16 mouse cellular contexts compared by ENCODE assay signal in the genomic region with DNA sequence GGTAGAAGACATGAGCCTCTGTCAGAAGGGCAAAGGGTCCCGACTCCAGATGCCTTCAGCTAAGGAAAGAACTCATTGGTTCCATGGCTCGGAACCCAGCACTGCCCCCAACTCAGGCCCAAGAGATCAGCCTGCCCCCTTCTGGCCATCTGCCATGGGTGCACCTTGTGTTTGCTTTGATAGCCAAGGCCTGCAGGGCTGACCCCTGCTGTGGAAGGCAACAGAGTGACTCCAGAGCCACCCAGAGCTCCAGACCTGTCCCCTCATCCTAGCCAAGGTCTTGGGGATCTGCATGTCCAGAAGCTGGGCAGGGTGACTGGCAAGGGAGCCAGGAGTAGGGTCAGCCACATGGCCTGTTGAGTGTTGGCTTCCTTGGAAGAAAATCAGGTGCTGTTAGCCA. TPM values are rescaled to one million over a fixed set of nuclear protein-coding genes. Genes with fewer than 3 reads are reported as not detected.
A peak's percentile ranks its signal among the peaks of the same experiment; 100 is the strongest.
DNase-seq lines count a peak whose midpoint lies in the region; ATAC-seq and TF ChIP-seq lines count a peak whose summit lies in the region.
"Had no signal": no experiment of that assay in that cellular context is flagged by ENCODE, and none has a peak within 500 bp of the region (broad histone marks: within the 10 kb centered on the region; RNA-seq: fewer than 3 reads in every experiment).

No protein-coding gene starts in this region.

- H3K27ac ChIP-seq in left cerebral cortex, adult 2 months = no peak overlapping the region
- H3K27ac ChIP-seq in CH12.LX (ENCODE audit: insufficient read depth, low read depth) = no peak overlapping the region
- no peak overlapping the region for H3K27ac ChIP-seq in cortical plate, adult 2 months (ENCODE audit: insufficient read depth, low read length)
- H3K27ac ChIP-seq: forebrain, embryonic 13.5 days; limb, embryonic 13.5 days; neural tube, embryonic 13.5 days had no signal

- H3K4me1 ChIP-seq in CH12.LX (ENCODE audit: control insufficient read depth in 1 of 2, insufficient read depth in 2 of 2) = peaks cover 0 to 3% of the 10 kb centered on the region in 2 experiments; a peak in 1 of 4 replicates
- H3K4me1 ChIP-seq in cortical plate, adult 2 months (ENCODE audit: control insufficient read depth, insufficient read depth, low read length) = peaks cover 16% of the 10 kb centered on the region

- dilution Hi-C loops in CH12.LX (cut with MboI; ENCODE audit: extremely low pct_ligation_motif_present, extremely low pct_unique_long_range_greater_than_20kb, low sequenced_read_pairs) = no loop called here

- peaks cover 94% of the 10 kb centered on the region for H3K27me3 ChIP-seq in CH12.LX (replicated peaks)

- DNase-seq in cerebellum, postnatal 10 days = peak; percentile 62 to 69
- no peak for DNase-seq in cerebellum, adult 11 months
- DNase-seq in left cerebral cortex, adult 2 months (ENCODE audit: extremely low spot score in 1 of 2, low spot score in 2 of 2) = no peak
- no peak for DNase-seq in left cerebral cortex, adult 11 months (ENCODE audit: low spot score)
- peak; percentile 12 for DNase-seq in CH12.LX (ENCODE audit: extremely low read depth)
- no peak for DNase-seq in urinary bladder, postnatal 14 days (ENCODE audit: low spot score)
- DNase-seq: adrenal gland, postnatal 36 days; heart, postnatal 4 days; kidney, adult 18-20 months; right cerebral cortex, postnatal 25 days had no signal

- H3K4me3 ChIP-seq in left cerebral cortex, adult 2 months = no peak overlapping the region
- no peak overlapping the region for H3K4me3 ChIP-seq in CH12.LX (replicated peaks in 1 of 3; ENCODE audit: low read depth in 2 of 3, low read length in 2 of 3, poor library complexity in 1 of 3)
- H3K4me3 ChIP-seq in cortical plate, adult 2 months (ENCODE audit: insufficient read depth, low read length) = no peak overlapping the region
- H3K4me3 ChIP-seq: forebrain, embryonic 13.5 days; limb, embryonic 13.5 days; neural tube, embryonic 13.5 days had no signal

- peaks cover 4% of the 10 kb centered on the region for H3K9me3 ChIP-seq in CH12.LX (replicated peaks; ENCODE audit: low read length)
- H3K9me3 ChIP-seq: forebrain, embryonic 13.5 days; limb, embryonic 13.5 days; neural tube, embryonic 13.5 days had no signal

- no peaks in the 10 kb centered on the region for H3K36me3 ChIP-seq in CH12.LX (replicated peaks in 1 of 2; ENCODE audit: control insufficient read depth in 1 of 2, insufficient read depth in 1 of 2, low read length in 1 of 2)
- H3K36me3 ChIP-seq: limb, embryonic 13.5 days; neural tube, embryonic 13.5 days had no signal

- TF ChIP-seq EP300 in CH12.LX (IDR thresholded peaks at IDR 0.05; ENCODE audit: low read length) = no peak

- H3K4me2 ChIP-seq in CH12.LX (ENCODE audit: insufficient read depth, low read depth, poor library complexity, severe bottlenecking) = no peak overlapping the region
- H3K4me2 ChIP-seq: forebrain, embryonic 13.5 days; limb, embryonic 13.5 days; neural tube, embryonic 13.5 days had no signal

- H3K79me2 ChIP-seq in CH12.LX (replicated peaks; ENCODE audit: control insufficient read depth, extremely low read depth, insufficient read depth, poor library complexity, severe bottlenecking) = no peaks in the 10 kb centered on the region

- no peak overlapping the region for H3K9ac ChIP-seq in CH12.LX (ENCODE audit: insufficient read depth, low read depth)
- H3K9ac ChIP-seq: forebrain, embryonic 13.5 days; limb, embryonic 13.5 days; neural tube, embryonic 13.5 days had no signal

- no peak for TF ChIP-seq POLR2A in CH12.LX (IDR thresholded peaks at IDR 0.05; ENCODE audit: low read depth, low read length)
- TF ChIP-seq POLR2A in cortical plate, adult 2 months (IDR thresholded peaks at IDR 0.05; ENCODE audit: extremely low read depth, insufficient read depth, low read length) = no peak

- intact Hi-C loops in left cerebral cortex, adult 2 months (cut with DNase I) = no loop called here

- no peak for ATAC-seq in monocyte, adult 5-6 weeks (replicated peaks; ENCODE audit: insufficient number of reproducible peaks, low FRiP score, low TSS enrichment, poor library complexity, severe bottlenecking)
- ATAC-seq: forebrain, embryonic 13.5 days had no signal

- in situ Hi-C loops in CH12.LX (cut with MboI; ENCODE audit: low pct_ligation_motif_present, low pct_unique_long_range_greater_than_20kb, low sequenced_read_pairs) = no loop called here

- peak; percentile 48 for TF ChIP-seq RAD21 in CH12.LX (IDR thresholded peaks at IDR 0.05; ENCODE audit: low read depth, low read length)

- TF ChIP-seq CTCF in left cerebral cortex, adult 2 months (IDR thresholded peaks at IDR 0.05) = peak; percentile 37
- peak; percentile 32 to 71; a peak in 3 of 4 replicates for TF ChIP-seq CTCF in CH12.LX (conservative IDR thresholded peaks at IDR 0.05 in 1 of 2, IDR thresholded peaks at IDR 0.05 in 1 of 2; ENCODE audit: low read depth in 2 of 2, low read length in 2 of 2)
- peak; percentile 20; the same call in 1 of the 2 replicates for TF ChIP-seq CTCF in cortical plate, adult 2 months (IDR thresholded peaks at IDR 0.05; ENCODE audit: extremely low read depth, insufficient read depth, low read length)

TF ChIP-seq in CH12.LX, 34 proteins besides CTCF, POLR2A, EP300 and RAD21:
- peak; percentile 73 for TF ChIP-seq SMC3 (IDR thresholded peaks at IDR 0.05; ENCODE audit: low read depth, low read length)
- TF ChIP-seq SIN3A (IDR thresholded peaks at IDR 0.05; ENCODE audit: low read length) = no peak
- TF ChIP-seq UBTF (IDR thresholded peaks at IDR 0.05; ENCODE audit: low read depth, low read length) = no peak
- no peak for TF ChIP-seq ZC3H11A (IDR thresholded peaks at IDR 0.05; ENCODE audit: low read depth, low read length)
- no peak for TF ChIP-seq TBP (conservative IDR thresholded peaks at IDR 0.05; ENCODE audit: low read depth, low read length)
- TF ChIP-seq ZKSCAN1 (IDR thresholded peaks at IDR 0.05; ENCODE audit: borderline replicate concordance, low read depth, low read length) = no peak

RNA-seq across cellular contexts. Expression of a gene that starts 34.4 kb away (rescaled TPM):
- 100 to 1,000 TPM; 110 to 116 TPM for total RNA-seq in left cerebral cortex, adult 2 months (2021)
- total RNA-seq in CH12.LX (2012; rRNA removed) (0.17 TPM in 1 of 2 replicates, not detected in the other), CH12.LX (2014; rRNA removed) (not detected in 2 replicates)
- polyA plus RNA-seq in CH12.LX (2012; ENCODE audit: insufficient read length, low read depth) = not detected in 2 replicates
- 62.2 and 66.0 TPM in 2 replicates for polyA plus RNA-seq in cortical plate, adult 2 months (2012; rRNA removed)
- 3.3 to 6.8 TPM in 2 of 3 replicates, not detected in the other for total RNA-seq in monocyte, adult 5-6 weeks (2017)

RNA-seq across cellular contexts. Expression of a gene that starts 37.6 kb away (rescaled TPM):
- total RNA-seq in left cerebral cortex, adult 2 months (2021) = 1 to 10 TPM; 1.2 to 1.3 TPM
- total RNA-seq in CH12.LX (2012; rRNA removed) (0.04 TPM in 2 replicates), CH12.LX (2014; rRNA removed) (not detected in 2 replicates)
- polyA plus RNA-seq in CH12.LX (2012; ENCODE audit: insufficient read length, low read depth) = 0.10 TPM in 1 of 2 replicates, not detected in the other
- polyA plus RNA-seq in cortical plate, adult 2 months (2012; rRNA removed) = 1.9 TPM in 2 replicates
- 27.2 to 72.1 TPM (median 36.8 TPM) in 3 replicates for total RNA-seq in monocyte, adult 5-6 weeks (2017)
- polyA plus RNA-seq: C2C12 had no signal

Comparison
In these comparisons a context has a peak if more than half of its experiments do, and no peak if none do; other contexts are left out.
1. DNase-seq: peak in cerebellum, postnatal 10 days (2 of 2) and CH12.LX (single experiment); none in cerebellum, adult 11 months (single experiment), left cerebral cortex, adult 2 months (0 of 2), left cerebral cortex, adult 11 months (single experiment) and urinary bladder, postnatal 14 days (single experiment).
2. RNA of a gene that starts 34.4 kb away (total RNA-seq): 110 to 116 TPM in left cerebral cortex, adult 2 months; 3.3 to 6.8 TPM in monocyte, adult 5-6 weeks and 0.17 TPM in CH12.LX; every median in the first group is over 10 times any median in the second.
3. RNA of a gene that starts 37.6 kb away (total RNA-seq): 27.2 to 72.1 TPM in monocyte, adult 5-6 weeks; 1.2 to 1.3 TPM in left cerebral cortex, adult 2 months and 0.04 TPM in CH12.LX; every median in the first group is over 10 times any median in the second.
4. Peak in every context shown above with its lines, with median percentiles within 50 percentile points of each other: CTCF ChIP-seq.